Mouse (Mus musculus) lung, postnatal 0 days (tissue): ENCODE results near the gene Lcp1. TPM values are rescaled to one million over a fixed set of nuclear protein-coding genes. Genes with fewer than 3 reads are reported as not detected.

Experiments
- ATAC-seq: fragments of 200-750 bp; cut with Nextera tagmentation; 2 replicates; pipeline ENCODE4 v1.8.0; 2017; ENCODE audit warnings: moderate library complexity
- DNase-seq: peaks from one replicate; pipeline ENCODE4 v3.0.0-alpha.2; 2016; ENCODE audit warnings: low spot score
- H3K27ac ChIP-seq: fragments of 300-500 bp; sonication (generic); 2 replicates; pipeline ENCODE4 v1.5.1; 2014; ENCODE audit warnings: antibody characterized with exemption, mild to moderate bottlenecking, low read length, mixed read lengths
- H3K27me3 ChIP-seq: fragments of 300-500 bp; sonication (generic); replicated peaks from 2 replicates; pipeline ENCODE4 v1.6.1; 2014; ENCODE audit warnings: low read length, mixed read lengths; ENCODE audit not compliant: insufficient read depth
- H3K36me3 ChIP-seq: fragments of 300-500 bp; sonication (generic); 2 replicates; pipeline ENCODE4 v1.6.1; 2014; ENCODE audit warnings: low read length, mixed read lengths; ENCODE audit not compliant: insufficient read depth
- H3K4me1 ChIP-seq: fragments of 300-500 bp; sonication (generic); 2 replicates; pipeline ENCODE4 v1.6.1; 2014; ENCODE audit warnings: antibody characterized with exemption, low read depth, low read length, mixed read lengths; ENCODE audit not compliant: insufficient read depth
- H3K4me2 ChIP-seq: fragments of 300-500 bp; sonication (generic); replicated peaks from 2 replicates; pipeline ENCODE4 v1.6.1; 2014; ENCODE audit warnings: low read depth, mild to moderate bottlenecking, low read length, moderate library complexity, mixed read lengths
- H3K4me3 ChIP-seq: fragments of 300-500 bp; sonication (generic); 2 replicates; pipeline ENCODE4 v1.5.1; 2014; ENCODE audit warnings: low read depth, low read length
- H3K9ac ChIP-seq: fragments of 300-500 bp; sonication (generic); replicated peaks from 2 replicates; pipeline ENCODE4 v1.6.1; 2014; ENCODE audit warnings: low read depth, mild to moderate bottlenecking
- H3K9me3 ChIP-seq: fragments of 300-500 bp; sonication (generic); 2 replicates; pipeline ENCODE4 v1.6.1; 2016; ENCODE audit warnings: low read length, mixed read lengths
- CTCF ChIP-seq: IDR thresholded peaks from 2 replicates; pipeline ENCODE4 v1.5.1; 2016; ENCODE audit warnings: antibody characterized with exemption, mild to moderate bottlenecking
- EP300 ChIP-seq: IDR thresholded peaks from 2 replicates; pipeline ENCODE4 v1.6.1; 2016; ENCODE audit warnings: antibody characterized with exemption, mild to moderate bottlenecking, control low read depth
- WGBS: fragments of 180-500 bp; shearing (Covaris S2); extraction: QIAGEN DNeasy Blood & Tissue Kit; methylation state at CpG from one replicate; pipeline ENCODE4 v1.1.7; 2014; 5-methylcytosine and 5-hydroxymethylcytosine counted together
- polyA plus RNA-seq: library from polyadenylated mRNA; unstranded; fragments of >200 nt; fragmentation: Nextera tagmentation; extraction: Ambion mirVana; gene quantifications from 2 replicates; pipeline ENCODE4 v1.2.1, GENCODE M21; 2015

The Lcp1 gene
- polyA plus RNA-seq, 1 experiment from 2014 or later, result 73.7 TPM

- ATAC-seq (no peak), DNase-seq (no peak)
- peaks cover 13% of the 10 kb centered on the region; the same call in 1 of the 2 replicates for H3K4me1 ChIP-seq
- H3K27ac ChIP-seq, result no peak overlapping the region
- TF ChIP-seq EP300 (no peak), CTCF (no peak)
- no peaks in the 10 kb centered on the region for H3K27me3 ChIP-seq
- no peak overlapping the region for H3K4me2 ChIP-seq
- WGBS, result 84% methylated on average over 9 of the region's 9 CpGs
- H3K9me3 ChIP-seq, result no peaks in the 10 kb centered on the region
- H3K9ac ChIP-seq, result no peak overlapping the region
- H3K4me3 ChIP-seq, result no peak overlapping the region
- H3K36me3 ChIP-seq, result no peaks in the 10 kb centered on the region
Observed at GRCm38 (mm10) chr14:75174731-75175555, 44.0 kb downstream of the Lcp1 start.

- Histone ChIP-seq H3K4me2 (no peak overlapping the region), H3K27me3 (no peaks in the 10 kb centered on the region), H3K27ac (peak overlapping the region; percentile 62; the same call in 1 of the 2 replicates), H3K4me1 (peaks cover 13% of the 10 kb centered on the region; the same call in 1 of the 2 replicates), H3K4me3 (no peak overlapping the region), H3K36me3 (no peaks in the 10 kb centered on the region), H3K9me3 (no peaks in the 10 kb centered on the region), H3K9ac (no peak overlapping the region)
- WGBS, result 63% methylated on average over 7 of the region's 7 CpGs
- ATAC-seq (no peak), DNase-seq (no peak)
- TF ChIP-seq EP300 (no peak), CTCF (no peak)
Observed at GRCm38 (mm10) chr14:75175781-75176180, 44.9 kb downstream of the Lcp1 start.

GRCm38 (mm10) chr14:75176425-75177045 is 45.6 kb downstream of the Lcp1 start:
- Histone ChIP-seq H3K27ac (peak overlapping the region; percentile 62), H3K9ac (no peak overlapping the region), H3K4me3 (peak overlapping the region; percentile 16; the same call in 1 of the 2 replicates)

GRCm38 (mm10) chr14:75177400-75177799 is 46.5 kb downstream of the Lcp1 start:
- Histone ChIP-seq H3K9me3 (no peaks in the 10 kb centered on the region), H3K36me3 (no peaks in the 10 kb centered on the region), H3K4me1 (peaks cover 12% of the 10 kb centered on the region; the same call in 1 of the 2 replicates), H3K27me3 (no peaks in the 10 kb centered on the region), H3K4me2 (peak overlapping the region; percentile 28), H3K9ac (no peak overlapping the region), H3K4me3 (peak overlapping the region; percentile 16; the same call in 1 of the 2 replicates), H3K27ac (peak overlapping the region; percentile 62)
- ATAC-seq, result no peak
- no peak for TF ChIP-seq EP300
- TF ChIP-seq CTCF, result no peak
- no peak for DNase-seq
- WGBS, result 77% methylated on average over 3 of the region's 3 CpGs

More at GRCm38 (mm10) chr14:75176425-75177045, 45.6 kb downstream of the Lcp1 start:
- peak; percentile 52 for ATAC-seq
- Histone ChIP-seq H3K27me3 (no peaks in the 10 kb centered on the region), H3K36me3 (no peaks in the 10 kb centered on the region), H3K9me3 (no peaks in the 10 kb centered on the region), H3K4me2 (peak overlapping the region; percentile 28), H3K4me1 (peaks cover 13% of the 10 kb centered on the region; the same call in 1 of the 2 replicates)
- peak; percentile 74 for DNase-seq
- WGBS, result 48% methylated on average over 4 of the region's 4 CpGs
- TF ChIP-seq EP300, result no peak
- no peak for TF ChIP-seq CTCF

- no peak for TF ChIP-seq CTCF
- no peak for TF ChIP-seq EP300
- peaks cover 9% of the 10 kb centered on the region; the same call in 1 of the 2 replicates for H3K4me1 ChIP-seq
- DNase-seq (peak; percentile 35), ATAC-seq (peak; percentile 54)
- peak overlapping the region; percentile 78 for H3K27ac ChIP-seq
- H3K4me2 ChIP-seq, result peak overlapping the region; percentile 43
- 54% methylated on average over 14 of the region's 14 CpGs for WGBS
- no peak overlapping the region for H3K9ac ChIP-seq
- H3K4me3 ChIP-seq, result peak overlapping the region; percentile 16
- H3K36me3 ChIP-seq, result no peaks in the 10 kb centered on the region
- no peaks in the 10 kb centered on the region for H3K27me3 ChIP-seq
- no peaks in the 10 kb centered on the region for H3K9me3 ChIP-seq
Observed at GRCm38 (mm10) chr14:75178384-75178793, 47.5 kb downstream of the Lcp1 start.

- Histone ChIP-seq H3K27ac (peak overlapping the region; percentile 78), H3K4me2 (peak overlapping the region; percentile 43), H3K36me3 (no peaks in the 10 kb centered on the region), H3K9me3 (no peaks in the 10 kb centered on the region), H3K4me3 (peak overlapping the region; percentile 16; the same call in 1 of the 2 replicates), H3K4me1 (peaks cover 9% of the 10 kb centered on the region; the same call in 1 of the 2 replicates), H3K27me3 (no peaks in the 10 kb centered on the region), H3K9ac (no peak overlapping the region)
- ATAC-seq (peak; percentile 79), DNase-seq (peak; percentile 87)
- WGBS, result 38% methylated on average over 10 of the region's 10 CpGs
- peak; percentile 51; the same call in 1 of the 2 replicates for TF ChIP-seq EP300
- TF ChIP-seq CTCF, result no peak
Observed at GRCm38 (mm10) chr14:75178801-75179211, 47.9 kb downstream of the Lcp1 start.
